Mouse (Mus musculus): ENCODE results near the gene Hdac1. TPM values are rescaled to one million over a fixed set of nuclear protein-coding genes. Genes with fewer than 3 reads are reported as not detected.

Hdac1 gene
- total RNA-seq, 2 experiments from 2014 or later = 102 to 125 TPM

GRCm38 (mm10) chr4:129490972-129491880 is 51.3 kb downstream of the Hdac1 start, which contains the start of the genes Tssk3 and Fam229a:
TSS of gene Tssk3 (minus strand) at chr4:129491022.
TSS of gene Fam229a (plus strand) at chr4:129491190.
- ATAC-seq (replicated peaks; ENCODE audit: low FRiP score, poor library complexity, severe bottlenecking) = no peak

- ATAC-seq (replicated peaks; ENCODE audit: low FRiP score, poor library complexity, severe bottlenecking) = no peak
Measured at GRCm38 (mm10) chr4:129481090-129481489, 61.4 kb downstream of the Hdac1 start.

GRCm38 (mm10) chr4:129479863-129480262 is 62.6 kb downstream of the Hdac1 start:
- ATAC-seq (replicated peaks; ENCODE audit: low FRiP score, poor library complexity, severe bottlenecking) = no peak

- no peak for ATAC-seq (replicated peaks; ENCODE audit: low FRiP score, poor library complexity, severe bottlenecking)
Measured at GRCm38 (mm10) chr4:129476047-129476446, 66.5 kb downstream of the Hdac1 start.

Other genes with a start within 250 kb of the Hdac1 start
- 177 and 270 TPM in 2 replicates for gene Rbbp4, start 207.3 kb downstream of the Hdac1 start, total RNA-seq (2015; ENCODE audit: low replicate concordance)
- 159 and 296 TPM in 2 replicates for gene Rbbp4, start 207.3 kb downstream of the Hdac1 start, total RNA-seq (2017; ENCODE audit: low replicate concordance)
- 11.5 and 16.8 TPM in 2 replicates for gene Zbtb8os, start 207.0 kb downstream of the Hdac1 start, total RNA-seq (2015; ENCODE audit: low replicate concordance)
- gene Zbtb8os, start 207.0 kb downstream of the Hdac1 start, total RNA-seq (2017; ENCODE audit: low replicate concordance) = 16.3 and 23.0 TPM in 2 replicates
- gene Zbtb8a, start 164.6 kb downstream of the Hdac1 start, total RNA-seq (2015; ENCODE audit: low replicate concordance) = 1.7 and 6.1 TPM in 2 replicates
- 0.98 and 4.6 TPM in 2 replicates for gene Zbtb8a, start 164.6 kb downstream of the Hdac1 start, total RNA-seq (2017; ENCODE audit: low replicate concordance)
- gene Zbtb8b, start 101.9 kb downstream of the Hdac1 start, total RNA-seq (2015; ENCODE audit: low replicate concordance) = not detected in 2 replicates
- not detected in 2 replicates for gene Zbtb8b, start 101.9 kb downstream of the Hdac1 start, total RNA-seq (2017; ENCODE audit: low replicate concordance)
- gene Bsdc1, start 81.1 kb downstream of the Hdac1 start, total RNA-seq (2015; ENCODE audit: low replicate concordance) = 127 and 193 TPM in 2 replicates
- gene Bsdc1, start 81.1 kb downstream of the Hdac1 start, total RNA-seq (2017; ENCODE audit: low replicate concordance) = 200 and 208 TPM in 2 replicates
- gene Tssk3, start 51.7 kb downstream of the Hdac1 start, total RNA-seq (2015; ENCODE audit: low replicate concordance) = not detected in 2 replicates
- gene Tssk3, start 51.7 kb downstream of the Hdac1 start, total RNA-seq (2017; ENCODE audit: low replicate concordance) = not detected in 2 replicates
- gene Fam229a, start 51.5 kb downstream of the Hdac1 start, total RNA-seq (2015; ENCODE audit: low replicate concordance) = 7.5 TPM in 1 of 2 replicates, not detected in the other
- gene Fam229a, start 51.5 kb downstream of the Hdac1 start, total RNA-seq (2017; ENCODE audit: low replicate concordance) = not detected in 2 replicates
- gene Marcksl1, start 29.1 kb downstream of the Hdac1 start, total RNA-seq (2015; ENCODE audit: low replicate concordance) = 13.8 and 16.9 TPM in 2 replicates
- 4.4 and 10.6 TPM in 2 replicates for gene Marcksl1, start 29.1 kb downstream of the Hdac1 start, total RNA-seq (2017; ENCODE audit: low replicate concordance)
- 8.0 and 23.1 TPM in 2 replicates for gene Lck, start 30.9 kb upstream of the Hdac1 start, total RNA-seq (2015; ENCODE audit: low replicate concordance)
- 8.5 and 10.1 TPM in 2 replicates for gene Lck, start 30.9 kb upstream of the Hdac1 start, total RNA-seq (2017; ENCODE audit: low replicate concordance)
- gene Fam167b, start 35.8 kb upstream of the Hdac1 start, total RNA-seq (2015; ENCODE audit: low replicate concordance) = not detected in 2 replicates
- not detected in 2 replicates for gene Fam167b, start 35.8 kb upstream of the Hdac1 start, total RNA-seq (2017; ENCODE audit: low replicate concordance)
- 79.6 and 96.9 TPM in 2 replicates for gene Eif3i, start 57.9 kb upstream of the Hdac1 start, total RNA-seq (2015; ENCODE audit: low replicate concordance)
- gene Eif3i, start 57.9 kb upstream of the Hdac1 start, total RNA-seq (2017; ENCODE audit: low replicate concordance) = 59.7 and 69.6 TPM in 2 replicates
- 113 and 124 TPM in 2 replicates for gene Tmem234, start 58.0 kb upstream of the Hdac1 start, total RNA-seq (2015; ENCODE audit: low replicate concordance)
- gene Tmem234, start 58.0 kb upstream of the Hdac1 start, total RNA-seq (2017; ENCODE audit: low replicate concordance) = 96.7 and 118 TPM in 2 replicates
- gene Dcdc2b, start 71.5 kb upstream of the Hdac1 start, total RNA-seq (2015; ENCODE audit: low replicate concordance) = 2.9 TPM in 1 of 2 replicates, not detected in the other
- 3.7 TPM in 1 of 2 replicates, not detected in the other for gene Dcdc2b, start 71.5 kb upstream of the Hdac1 start, total RNA-seq (2017; ENCODE audit: low replicate concordance)
- gene Iqcc, start 76.4 kb upstream of the Hdac1 start, total RNA-seq (2015; ENCODE audit: low replicate concordance) = 4.3 and 14.3 TPM in 2 replicates
- 4.0 and 10.7 TPM in 2 replicates for gene Iqcc, start 76.4 kb upstream of the Hdac1 start, total RNA-seq (2017; ENCODE audit: low replicate concordance)
- 21.6 and 23.1 TPM in 2 replicates for gene Ccdc28b, start 81.2 kb upstream of the Hdac1 start, total RNA-seq (2015; ENCODE audit: low replicate concordance)
- 2.7 and 13.2 TPM in 2 replicates for gene Ccdc28b, start 81.2 kb upstream of the Hdac1 start, total RNA-seq (2017; ENCODE audit: low replicate concordance)
- 8.4 and 9.7 TPM in 2 replicates for gene Txlna, start 98.4 kb upstream of the Hdac1 start, total RNA-seq (2015; ENCODE audit: low replicate concordance)
- gene Txlna, start 98.4 kb upstream of the Hdac1 start, total RNA-seq (2017; ENCODE audit: low replicate concordance) = 20.7 and 35.0 TPM in 2 replicates
- gene Kpna6, start 130.1 kb upstream of the Hdac1 start, total RNA-seq (2015; ENCODE audit: low replicate concordance) = 7.5 and 16.2 TPM in 2 replicates
- gene Kpna6, start 130.1 kb upstream of the Hdac1 start, total RNA-seq (2017; ENCODE audit: low replicate concordance) = 8.7 and 14.6 TPM in 2 replicates
- gene Tmem39b, start 154.1 kb upstream of the Hdac1 start, total RNA-seq (2015; ENCODE audit: low replicate concordance) = 2.2 and 5.9 TPM in 2 replicates
- 2.1 TPM in 1 of 2 replicates, not detected in the other for gene Tmem39b, start 154.1 kb upstream of the Hdac1 start, total RNA-seq (2017; ENCODE audit: low replicate concordance)
- gene Khdrbs1, start 199.6 kb upstream of the Hdac1 start, total RNA-seq (2015; ENCODE audit: low replicate concordance) = 49.5 and 58.7 TPM in 2 replicates
- gene Khdrbs1, start 199.6 kb upstream of the Hdac1 start, total RNA-seq (2017; ENCODE audit: low replicate concordance) = 40.4 and 57.1 TPM in 2 replicates

All from erythroid progenitor cell, adult 5-6 weeks (primary cell).